Mouse (Mus musculus): ENCODE data around the gene Fads2.

Fads2 gene

GRCm38 (mm10) chr19:10100631-10101071, 895 bp downstream of the Fads2 start:
- peak; percentile 84 for DNase-seq

DNA sequence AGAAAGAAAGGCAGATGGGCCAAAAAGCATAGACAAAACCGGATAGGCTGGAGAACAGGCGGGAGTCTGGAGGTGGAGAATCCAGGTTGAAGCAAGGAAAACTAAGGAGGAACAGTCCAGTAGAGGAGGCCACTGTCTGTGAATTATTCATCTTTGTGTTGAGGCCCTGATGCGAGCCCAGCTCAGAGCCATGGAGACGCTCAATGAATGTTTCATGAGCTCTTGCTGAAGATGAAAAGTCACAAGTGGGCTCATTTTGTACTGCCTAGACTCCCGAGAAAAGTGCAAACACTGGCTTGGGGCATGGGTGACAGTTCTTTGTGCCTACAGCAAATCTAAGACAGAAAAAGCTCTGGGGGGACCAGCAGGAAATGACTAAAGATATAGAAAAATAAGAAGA, 3.7 kb downstream of the Fads2 start:
- no peak for DNase-seq

DNA sequence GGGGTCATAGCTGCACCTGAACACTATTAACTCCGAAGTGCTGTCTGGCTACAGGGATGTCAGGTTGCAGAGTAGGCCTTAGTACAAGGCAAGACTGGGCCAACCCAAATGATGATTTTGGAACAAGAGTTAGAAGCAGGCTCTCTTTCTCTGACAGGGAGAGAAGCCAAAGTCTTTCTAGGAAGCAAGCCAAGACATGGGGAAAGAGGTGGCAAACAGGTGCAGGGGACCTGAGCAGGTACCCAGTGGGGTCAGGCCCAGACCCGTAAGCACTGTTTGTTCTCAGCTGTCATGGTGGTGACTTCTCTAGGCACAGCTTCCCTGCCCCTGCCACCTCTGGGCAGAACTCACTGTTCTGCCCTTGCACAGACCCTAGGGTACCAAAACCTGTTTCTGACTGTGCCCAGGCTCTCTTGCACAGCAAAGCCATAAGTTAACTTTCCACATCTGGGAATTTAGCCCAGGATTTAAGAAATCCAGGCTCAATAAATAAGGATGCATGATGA, 5.1 kb downstream of the Fads2 start:
- DNase-seq: no peak

GRCm38 (mm10) chr19:10094695-10095094, 6.9 kb downstream of the Fads2 start:
- no peak for DNase-seq

- no peak for DNase-seq
Observed at GRCm38 (mm10) chr19:10093829-10094228, 7.7 kb downstream of the Fads2 start.

- no peak for DNase-seq
Observed at GRCm38 (mm10) chr19:10086976-10087375, 14.6 kb downstream of the Fads2 start.

- no peak for DNase-seq
Observed at GRCm38 (mm10) chr19:10085454-10085853, 16.1 kb downstream of the Fads2 start.

GRCm38 (mm10) chr19:10082105-10082504, 19.4 kb downstream of the Fads2 start:
- DNase-seq: no peak

- DNase-seq: no peak
Observed at GRCm38 (mm10) chr19:10080384-10080783, 21.2 kb downstream of the Fads2 start.

DNA sequence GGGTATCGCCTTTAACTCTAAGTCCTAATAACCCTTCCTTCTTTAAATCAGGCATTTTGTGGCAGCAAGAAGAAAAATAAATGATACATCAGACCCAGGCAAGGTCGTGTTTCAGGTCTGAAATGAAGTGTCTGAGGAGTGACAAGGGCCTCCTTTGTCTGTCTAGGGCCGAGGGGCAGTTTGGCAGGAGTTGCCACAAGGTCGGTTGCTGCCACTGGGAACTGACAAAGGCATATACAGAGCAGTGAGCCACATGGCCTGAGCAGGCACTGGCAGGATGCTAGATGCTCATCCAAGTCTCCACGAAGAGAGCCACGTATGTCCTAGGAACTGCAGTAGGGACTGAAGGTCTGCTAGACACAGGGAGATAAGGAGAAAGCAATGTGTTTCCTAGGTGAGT, 23.2 kb downstream of the Fads2 start:
- no peak for DNase-seq

DNA sequence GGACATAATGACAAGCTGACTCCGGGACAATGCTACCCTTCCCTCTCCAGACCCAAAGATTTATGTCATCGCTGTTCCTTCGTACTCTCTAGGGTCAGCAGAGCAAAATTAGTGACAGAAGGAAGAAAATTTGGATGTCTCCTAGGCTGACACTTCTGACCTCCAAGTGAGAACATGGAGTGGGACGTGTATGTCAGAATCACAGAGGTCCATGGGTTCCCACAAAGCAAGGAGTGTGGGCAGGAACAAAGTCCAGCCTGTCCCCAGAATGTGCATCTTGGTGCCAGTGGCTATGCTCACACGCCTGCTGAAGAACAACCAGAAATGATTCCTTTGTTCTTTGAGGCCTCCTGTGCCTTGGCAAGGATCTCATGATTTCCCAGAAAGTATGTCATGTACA, 28.4 kb downstream of the Fads2 start:
- DNase-seq: no peak

DNA sequence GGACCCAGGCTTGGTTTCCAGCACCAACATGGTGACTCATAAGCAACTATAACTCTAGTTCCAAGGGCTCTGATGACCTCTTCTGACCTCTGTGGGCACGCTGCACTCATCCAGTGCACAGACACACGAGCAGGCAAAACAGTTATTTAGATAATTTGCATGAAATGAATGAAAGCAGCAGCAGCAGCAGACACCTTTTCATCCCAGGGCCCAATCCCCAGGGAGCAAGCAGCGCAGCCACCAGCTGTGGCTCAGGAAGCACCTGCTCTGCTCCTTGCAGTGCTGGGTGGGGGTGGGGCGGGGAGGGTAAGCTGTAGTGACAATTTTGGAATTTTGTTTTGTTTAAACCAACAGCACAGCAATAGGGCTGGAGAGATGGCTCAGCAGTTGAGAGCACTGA, 29.7 kb downstream of the Fads2 start:
- DNase-seq: peak; percentile 23

DNA sequence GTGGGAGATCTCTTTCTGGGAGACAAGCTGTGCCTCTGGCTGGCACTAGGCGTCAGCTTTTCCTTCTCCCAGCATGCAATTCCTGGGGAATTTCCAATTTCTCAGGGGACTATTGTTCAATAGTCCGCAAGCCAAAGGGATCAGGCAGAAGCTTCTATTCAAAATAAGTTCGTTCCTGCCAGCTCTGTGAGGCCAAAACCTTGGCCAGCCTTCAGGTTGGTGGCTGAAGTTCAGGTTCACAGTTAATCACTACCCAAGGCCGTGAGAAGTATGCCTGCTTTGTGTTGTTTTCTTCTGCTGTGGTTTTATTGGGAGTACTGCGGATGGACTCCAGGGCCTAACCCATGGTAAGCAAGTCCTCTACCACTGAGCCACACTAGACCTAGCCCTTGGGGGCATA, 30.4 kb downstream of the Fads2 start:
- peak; percentile 72 for DNase-seq

DNA sequence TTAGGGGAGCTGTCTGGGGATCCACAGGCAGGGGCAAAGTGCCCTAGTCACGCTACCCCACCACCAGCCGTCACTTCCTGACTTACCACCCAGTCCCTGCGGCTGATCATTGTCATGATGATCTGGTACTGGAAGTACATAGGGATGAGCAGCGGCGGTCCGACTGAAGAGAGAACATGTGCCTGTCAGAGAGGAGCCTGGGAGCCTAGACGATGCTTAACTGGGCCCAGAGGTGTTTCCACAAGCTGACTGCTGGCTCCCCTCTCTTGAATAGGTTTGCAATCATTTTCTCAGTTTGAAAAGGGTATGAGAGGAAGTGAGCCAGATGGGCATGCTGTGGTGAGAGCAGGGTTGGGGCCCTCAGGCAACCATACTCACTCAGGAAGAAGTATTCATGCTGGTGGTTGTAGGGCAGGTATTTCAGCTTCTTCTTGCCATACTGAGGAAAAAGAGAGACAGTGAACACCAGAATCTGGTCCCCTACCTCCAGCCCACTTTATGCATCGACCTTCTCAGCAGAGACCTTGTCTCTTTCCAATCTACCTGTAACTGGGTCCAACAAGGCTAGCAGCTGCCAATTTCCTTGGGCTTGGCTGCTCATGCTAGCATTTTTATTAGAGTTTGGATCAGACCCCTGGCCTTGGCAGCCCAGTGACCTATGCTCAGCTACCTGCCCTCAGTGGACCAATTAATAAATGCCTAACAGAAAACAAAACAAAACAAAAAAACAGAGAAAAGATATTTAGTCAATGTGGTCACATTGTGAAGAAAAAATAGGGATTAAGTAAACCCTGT, 31.2 kb downstream of the Fads2 start:
- DNase-seq: peak; percentile 58

GRCm38 (mm10) chr19:10067701-10068100, 33.8 kb downstream of the Fads2 start:
- no peak for DNase-seq

DNA sequence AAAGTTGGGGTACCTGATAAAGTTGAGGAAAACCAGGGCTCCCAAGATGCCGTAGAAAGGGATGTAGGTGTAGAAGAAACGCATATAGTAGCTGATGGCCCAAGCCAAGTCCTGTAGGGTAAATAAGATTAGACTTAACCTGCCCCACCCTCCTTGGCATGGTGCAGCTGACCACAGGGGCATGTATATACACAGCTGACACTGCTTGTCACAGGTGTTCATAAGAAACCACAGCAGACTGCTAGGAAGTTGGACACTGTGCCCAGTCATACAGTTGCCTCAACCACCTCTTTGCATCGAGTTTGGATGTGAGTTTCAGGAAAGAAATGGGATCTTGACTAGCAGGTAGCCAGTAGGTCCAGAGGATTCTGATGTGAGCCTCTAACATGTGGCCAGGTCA, 35.0 kb downstream of the Fads2 start:
- DNase-seq: no peak

DNA sequence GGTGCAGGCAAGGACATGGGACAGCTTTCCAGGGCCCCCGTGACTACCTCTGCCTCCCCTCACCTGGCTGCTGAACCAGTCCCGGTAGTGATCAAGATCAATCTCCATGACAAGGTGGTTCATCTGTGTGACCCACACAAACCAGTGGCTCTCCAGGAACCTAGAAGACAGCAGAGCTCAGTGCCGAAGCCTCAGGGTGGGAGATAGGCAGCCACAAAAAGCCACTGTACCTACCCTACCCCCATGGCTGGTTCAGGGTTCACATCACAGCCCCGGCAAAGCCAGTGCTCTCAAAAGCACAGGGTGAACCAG, 35.4 kb downstream of the Fads2 start:
- DNase-seq: no peak

GRCm38 (mm10) chr19:10065465-10066188, 35.9 kb downstream of the Fads2 start:
- no peak for DNase-seq

DNA sequence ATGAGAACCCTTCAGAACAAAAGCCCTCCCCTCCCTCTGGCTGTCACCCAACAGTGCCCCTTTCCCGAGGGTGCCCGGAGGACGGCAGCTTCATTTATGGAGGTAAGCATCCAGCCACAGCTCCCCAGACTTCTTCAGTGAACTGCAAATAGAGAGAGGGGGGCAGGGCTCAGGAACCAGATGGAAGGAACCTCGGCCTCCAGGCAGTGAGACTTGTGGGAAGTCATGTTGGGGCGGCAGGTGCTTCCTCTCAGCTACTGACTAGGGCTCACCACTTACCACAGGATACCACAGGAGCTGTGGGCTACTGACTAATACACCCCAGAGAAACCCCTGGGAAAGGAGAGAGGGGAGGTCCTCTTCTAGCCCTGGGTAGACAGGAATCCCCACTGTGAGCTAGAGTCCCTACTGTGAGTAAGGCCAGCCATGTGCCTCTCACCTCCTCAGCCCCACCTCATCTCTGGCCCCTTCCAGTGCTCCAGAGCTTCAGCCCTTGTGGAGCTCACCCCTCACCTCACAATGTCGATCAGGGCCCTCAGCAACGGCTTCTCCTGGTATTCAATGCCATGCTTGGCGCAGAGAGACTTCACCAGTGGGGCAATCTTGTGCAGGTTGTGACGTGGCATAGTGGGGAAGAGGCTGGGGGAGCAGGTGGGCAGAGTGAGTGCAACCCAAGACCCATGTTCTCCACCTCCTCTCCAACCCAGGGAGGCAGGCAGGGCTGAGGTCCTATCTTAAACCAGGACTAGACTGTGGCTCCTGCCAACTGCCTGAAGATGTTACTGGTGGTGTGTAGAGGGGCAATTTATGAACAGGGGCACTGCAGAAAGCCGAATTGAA, 37.2 kb downstream of the Fads2 start:
- DNase-seq: no peak

DNA sequence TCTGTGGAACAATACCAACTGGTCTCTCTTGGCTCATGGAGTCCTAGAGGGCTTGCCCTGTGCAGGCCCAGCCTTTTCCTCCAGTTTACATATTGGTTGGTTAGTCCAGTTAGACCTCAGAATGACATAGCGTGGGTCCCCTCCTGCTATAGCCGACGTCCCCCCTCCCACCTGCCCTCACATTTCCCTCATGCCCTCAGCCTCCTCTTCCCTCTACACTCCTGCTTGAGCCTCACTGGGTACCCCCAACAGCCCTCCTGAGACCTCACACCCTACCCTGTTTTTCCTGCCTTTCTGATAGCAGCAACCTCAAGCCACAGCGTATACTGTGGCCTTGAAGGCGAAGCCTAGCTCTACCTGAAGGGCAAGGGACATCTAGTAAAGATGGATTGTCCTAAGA, 38.7 kb downstream of the Fads2 start:
- DNase-seq: no peak

DNA sequence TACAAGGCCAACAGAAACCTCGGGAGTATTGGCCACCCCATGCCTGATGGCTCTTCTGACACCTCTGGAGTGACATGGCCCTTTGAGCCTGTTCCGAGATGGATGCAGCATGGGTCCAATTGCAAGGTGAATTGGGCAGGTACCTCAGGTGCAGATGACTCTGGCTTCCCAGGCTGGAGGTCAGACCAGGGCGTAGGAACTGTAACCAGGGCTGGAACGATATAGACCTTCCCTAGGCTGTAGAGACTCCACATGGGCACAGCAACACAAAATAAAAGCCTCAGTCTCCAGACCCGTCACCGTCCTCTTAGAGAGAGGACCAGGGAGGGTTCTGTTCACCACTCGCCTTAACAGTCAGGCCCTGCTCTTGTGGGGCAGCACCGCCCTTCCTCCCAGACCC, 39.3 kb downstream of the Fads2 start:
- DNase-seq: no peak

DNA sequence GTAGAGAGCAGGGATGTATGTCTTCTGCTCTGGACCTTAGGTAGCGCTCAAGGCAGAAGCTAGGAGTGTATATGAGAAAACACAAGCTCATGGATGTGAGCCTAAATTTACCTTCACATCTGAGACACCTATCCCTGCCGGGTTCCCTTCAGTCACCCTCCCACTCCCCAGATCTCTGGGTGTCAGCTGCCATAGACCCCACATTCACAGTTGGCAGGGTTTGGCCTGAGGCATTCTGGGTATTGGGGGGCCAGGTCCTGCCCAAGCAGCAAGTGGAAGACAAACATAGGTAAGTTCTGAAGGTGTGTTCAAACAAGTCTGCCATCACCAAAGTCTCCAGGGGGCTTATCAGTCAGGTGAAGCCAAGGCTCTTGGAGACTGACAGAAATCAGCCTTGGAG, 39.9 kb downstream of the Fads2 start:
- no peak for DNase-seq

GRCm38 (mm10) chr19:10060783-10061590, 40.6 kb downstream of the Fads2 start:
- no peak for DNase-seq
